In the genomic region with DNA sequence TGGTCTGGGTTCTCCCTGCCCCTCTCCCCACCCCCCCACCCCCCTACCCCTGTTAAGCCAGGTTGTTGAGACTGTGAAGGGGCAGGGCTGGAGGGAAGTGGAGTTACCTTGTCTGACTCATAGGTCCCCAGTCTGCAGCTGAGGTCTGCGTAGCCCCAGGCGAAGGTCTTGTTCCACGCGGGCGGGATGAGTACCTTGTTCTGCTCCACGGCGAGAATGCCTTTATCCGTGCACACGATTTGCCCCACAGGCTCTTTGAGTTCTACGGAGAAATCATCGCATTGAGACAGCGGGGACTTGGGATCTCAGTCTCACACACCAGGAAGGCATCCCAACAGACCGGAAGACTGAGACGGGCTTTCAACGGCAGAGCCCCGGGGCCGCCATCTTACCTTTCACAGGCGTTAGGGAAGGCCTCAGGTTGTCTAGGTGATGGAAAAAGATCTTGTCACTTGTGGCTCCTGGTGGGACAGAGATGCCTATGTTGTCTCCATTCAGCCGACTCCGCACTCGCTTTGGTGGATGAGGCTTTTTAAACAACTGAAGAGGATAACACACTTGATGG, we compare ENCODE assay signal across 19 mouse cellular contexts.
"Had no signal": no experiment of that assay in that cellular context is flagged by ENCODE, and none has a peak within 500 bp of the region (broad histone marks: within the 10 kb centered on the region; RNA-seq: fewer than 3 reads in every experiment).

No protein-coding gene starts in this region.

- H3K9me3 ChIP-seq: limb, embryonic 12.5 days; limb, embryonic 15.5 days; liver, embryonic 12.5 days; liver, embryonic 15.5 days; midbrain, embryonic 13.5 days; neural tube, embryonic 13.5 days had no signal

- H3K27ac ChIP-seq: limb, embryonic 12.5 days; limb, embryonic 15.5 days; liver, embryonic 12.5 days; liver, embryonic 15.5 days; macrophage; midbrain, embryonic 13.5 days; neural tube, embryonic 13.5 days; stomach, postnatal 0 days had no signal

- H3K4me1 ChIP-seq: limb, embryonic 12.5 days; limb, embryonic 15.5 days; midbrain, embryonic 13.5 days; neural tube, embryonic 13.5 days had no signal

- H3K27me3 ChIP-seq: limb, embryonic 12.5 days; limb, embryonic 15.5 days; liver, embryonic 12.5 days; liver, embryonic 15.5 days; midbrain, embryonic 13.5 days; neural tube, embryonic 13.5 days had no signal

- H3K4me2 ChIP-seq: limb, embryonic 12.5 days; limb, embryonic 15.5 days; liver, embryonic 12.5 days; liver, embryonic 15.5 days; midbrain, embryonic 13.5 days; neural tube, embryonic 13.5 days had no signal

- ATAC-seq: liver, embryonic 12.5 days; midbrain, embryonic 13.5 days; midbrain, embryonic 16.5 days had no signal

- H3K9ac ChIP-seq: limb, embryonic 12.5 days; limb, embryonic 15.5 days; liver, embryonic 12.5 days; liver, embryonic 15.5 days; midbrain, embryonic 13.5 days; neural tube, embryonic 13.5 days had no signal

- H3K4me3 ChIP-seq: limb, embryonic 12.5 days; limb, embryonic 15.5 days; liver, embryonic 12.5 days; liver, embryonic 15.5 days; midbrain, embryonic 13.5 days; myocyte; neural tube, embryonic 13.5 days had no signal

- DNase-seq: kidney, adult 18-20 months; kidney, adult 9 months; kidney, postnatal 14 days; kidney, postnatal 4 days; left cerebral cortex, postnatal 4 days; lung, adult 2 months; right cerebral cortex, postnatal 4 days; thymus, adult 18-20 months; thymus, postnatal 36 days had no signal
